Mouse (Mus musculus) embryonic facial prominence, embryonic 12.5 days (tissue): ENCODE measurements at regions not wholly inside any gene's neighbourhood (a gene's known extent, or its start where the extent isn't known, plus 50 kb on each side); places are given as distances from the start of the nearest gene placed in this dataset.
"Not testable (repeated sequence)": the region's sequence is repeated elsewhere in the genome, so short reads cannot be mapped to it uniquely, and the experiment has no call there.

Source experiments
- ATAC-seq: fragments of 200-750 bp; cut with Nextera tagmentation; 2 replicates; pipeline ENCODE4 v1.8.0; 2017; ENCODE audit not compliant: insufficient number of reproducible peaks, insufficient read depth, low FRiP score, low TSS enrichment
- H3K27ac ChIP-seq: fragments of 300-500 bp; sonication (generic); 2 replicates; pipeline ENCODE4 v1.5.1; 2016; ENCODE audit warnings: mild to moderate bottlenecking
- H3K27me3 ChIP-seq: fragments of 300-500 bp; sonication (generic); 2 replicates; pipeline ENCODE4 v1.6.1; 2016; ENCODE audit warnings: mild to moderate bottlenecking, moderate library complexity
- H3K36me3 ChIP-seq: fragments of 300-500 bp; sonication (generic); 2 replicates; pipeline ENCODE4 v1.6.1; 2016; ENCODE audit warnings: mild to moderate bottlenecking
- H3K4me1 ChIP-seq: fragments of 300-500 bp; sonication (generic); 2 replicates; pipeline ENCODE4 v1.6.1; 2016
- H3K4me2 ChIP-seq: fragments of 300-500 bp; sonication (generic); replicated peaks from 2 replicates; pipeline ENCODE4 v1.6.1; 2016; ENCODE audit warnings: mild to moderate bottlenecking, moderate library complexity
- H3K4me3 ChIP-seq: fragments of 300-500 bp; sonication (generic); 2 replicates; pipeline ENCODE4 v1.5.1; 2016; ENCODE audit warnings: mild to moderate bottlenecking
- H3K9ac ChIP-seq: fragments of 300-500 bp; sonication (generic); 2 replicates; pipeline ENCODE4 v1.6.1; 2016; ENCODE audit warnings: mild to moderate bottlenecking, moderate library complexity
- H3K9me3 ChIP-seq: fragments of 300-500 bp; sonication (generic); 2 replicates; pipeline ENCODE4 v1.6.1; 2016; ENCODE audit warnings: mild to moderate bottlenecking, moderate library complexity
- WGBS: fragments of 180-500 bp; shearing (Covaris S2); methylation state at CpG from one replicate; pipeline ENCODE4 v1.1.7; 2016; 5-methylcytosine and 5-hydroxymethylcytosine counted together

DNA sequence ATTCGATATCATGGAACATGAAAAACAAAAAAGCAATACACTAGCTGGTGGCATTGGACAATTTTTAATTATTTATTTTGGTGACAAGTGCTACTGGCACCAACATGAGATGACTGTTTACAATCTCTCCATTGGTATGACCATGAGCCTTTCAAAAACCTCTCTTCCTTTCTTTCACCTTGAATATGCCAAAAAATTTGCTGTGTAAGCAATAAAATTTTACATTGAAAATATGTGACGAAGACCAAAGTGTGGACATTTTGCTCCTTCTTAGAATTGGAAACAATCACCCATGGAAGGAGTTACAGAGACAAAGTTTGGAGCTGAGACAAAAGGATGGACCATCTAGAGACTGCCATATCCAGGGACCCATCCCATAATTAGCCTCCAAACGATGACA lies 83.4 kb upstream of the Gm49339 start:
- not testable (repeated sequence) for H3K9ac ChIP-seq, H3K27ac ChIP-seq, H3K9me3 ChIP-seq, H3K4me2 ChIP-seq, H3K4me3 ChIP-seq, H3K4me1 ChIP-seq, H3K27me3 ChIP-seq, ATAC-seq, H3K36me3 ChIP-seq
- WGBS = 89% methylated on average over 3 of the region's 3 CpGs

DNA sequence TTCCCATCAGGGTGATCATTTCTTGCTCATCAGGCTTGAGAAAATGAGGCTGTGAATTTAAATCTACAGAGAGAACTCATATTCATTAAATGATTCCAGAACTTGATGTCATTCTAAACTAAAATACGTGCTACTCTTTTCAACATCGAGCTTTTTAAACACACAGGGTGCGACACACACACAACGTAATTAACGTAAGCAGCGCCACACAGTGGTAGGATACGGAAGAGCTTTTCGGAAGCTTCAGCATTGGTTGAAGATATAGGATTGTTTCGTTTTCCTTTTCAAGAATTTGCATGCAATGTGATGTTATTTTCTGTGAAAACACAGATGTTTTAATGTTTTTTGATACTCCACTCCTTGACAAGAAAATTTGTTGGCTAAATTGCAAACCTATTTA lies 75.3 kb upstream of the Gm49339 start:
- H3K27ac ChIP-seq = no peak overlapping the region
- H3K4me3 ChIP-seq = no peak overlapping the region
- no peaks in the 10 kb centered on the region for H3K36me3 ChIP-seq
- H3K27me3 ChIP-seq = no peaks in the 10 kb centered on the region
- no peaks in the 10 kb centered on the region for H3K9me3 ChIP-seq
- no peak overlapping the region for H3K9ac ChIP-seq
- WGBS = 8% methylated on average over 9 of the region's 9 CpGs
- no peaks in the 10 kb centered on the region for H3K4me1 ChIP-seq
- ATAC-seq = no peak
- no peak overlapping the region for H3K4me2 ChIP-seq

DNA sequence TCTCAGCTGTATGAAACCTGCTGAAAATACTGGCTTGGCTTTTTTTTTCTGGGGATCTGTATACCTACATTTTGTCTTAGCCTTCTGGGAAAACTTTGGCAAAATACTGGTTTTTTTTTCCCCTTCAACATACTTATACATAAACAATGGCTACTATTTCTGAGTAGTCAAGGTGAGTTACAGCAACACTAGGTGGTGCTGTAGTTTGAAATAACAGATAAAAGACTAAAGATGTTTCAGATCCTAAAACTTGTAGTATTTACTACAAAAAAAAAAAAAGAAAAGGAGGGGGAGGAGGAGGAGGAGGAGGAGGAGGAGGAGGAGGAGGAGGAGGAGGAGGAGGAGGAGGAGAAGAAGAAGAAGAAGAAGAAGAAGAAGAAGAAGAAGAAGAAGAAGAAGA lies 67.6 kb upstream of the Gm49339 start:
- Histone ChIP-seq H3K9me3 (no peaks in the 10 kb centered on the region), H3K4me2 (no peak overlapping the region), H3K27ac (no peak overlapping the region), H3K27me3 (no peaks in the 10 kb centered on the region), H3K36me3 (no peaks in the 10 kb centered on the region), H3K4me1 (no peaks in the 10 kb centered on the region), H3K4me3 (no peak overlapping the region), H3K9ac (no peak overlapping the region)
- ATAC-seq = no peak

DNA sequence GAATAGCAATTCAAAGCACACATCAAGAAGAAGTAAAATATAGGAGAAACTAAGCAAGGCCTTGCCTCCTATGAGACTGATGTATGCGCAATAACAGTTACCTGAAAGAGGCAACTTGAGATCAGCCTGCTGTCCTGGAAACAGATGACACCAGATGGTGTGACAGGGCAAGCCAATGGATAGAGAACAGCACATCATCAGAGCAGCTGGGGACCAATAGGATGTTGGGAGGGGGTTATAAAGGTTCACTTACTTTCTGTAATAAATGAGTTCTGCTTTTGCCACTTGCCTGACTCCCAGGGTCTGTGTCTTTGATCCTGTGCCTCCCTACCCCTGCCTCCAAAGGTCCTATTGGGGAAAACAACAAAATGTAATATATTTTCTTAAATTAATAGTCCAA lies 65.9 kb upstream of the Gm49339 start:
- no peak for ATAC-seq
- Histone ChIP-seq H3K4me2 (no peak overlapping the region), H3K4me1 (no peaks in the 10 kb centered on the region), H3K9me3 (no peaks in the 10 kb centered on the region), H3K4me3 (no peak overlapping the region), H3K36me3 (no peaks in the 10 kb centered on the region), H3K9ac (no peak overlapping the region), H3K27me3 (no peaks in the 10 kb centered on the region), H3K27ac (no peak overlapping the region)
- 92% methylated on average over 1 of the region's 1 CpGs for WGBS

DNA sequence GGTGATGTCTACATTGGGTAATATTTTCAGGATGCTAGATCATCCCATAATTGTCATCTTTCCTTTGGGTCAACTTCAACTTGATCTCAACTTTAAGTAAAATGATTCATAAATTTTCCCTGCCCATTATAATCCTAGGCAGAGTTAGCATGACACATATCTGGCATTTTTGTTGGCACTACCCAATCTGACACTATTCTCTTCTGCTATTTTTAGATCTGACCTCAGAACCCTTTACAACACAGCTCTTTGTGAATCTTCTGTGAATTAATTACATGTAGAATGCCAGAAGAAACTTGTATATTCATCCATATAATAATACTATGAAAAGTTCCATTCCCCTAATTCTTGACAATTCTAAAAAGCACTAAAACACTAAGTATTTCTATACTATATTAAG lies 63.7 kb upstream of the Gm49339 start:
- no peaks in the 10 kb centered on the region for H3K4me1 ChIP-seq
- no peaks in the 10 kb centered on the region for H3K9me3 ChIP-seq
- ATAC-seq = no peak
- H3K4me3 ChIP-seq = no peak overlapping the region
- no peak overlapping the region for H3K4me2 ChIP-seq
- no peaks in the 10 kb centered on the region for H3K27me3 ChIP-seq
- no peak overlapping the region for H3K9ac ChIP-seq
- H3K36me3 ChIP-seq = no peaks in the 10 kb centered on the region
- H3K27ac ChIP-seq = no peak overlapping the region

DNA sequence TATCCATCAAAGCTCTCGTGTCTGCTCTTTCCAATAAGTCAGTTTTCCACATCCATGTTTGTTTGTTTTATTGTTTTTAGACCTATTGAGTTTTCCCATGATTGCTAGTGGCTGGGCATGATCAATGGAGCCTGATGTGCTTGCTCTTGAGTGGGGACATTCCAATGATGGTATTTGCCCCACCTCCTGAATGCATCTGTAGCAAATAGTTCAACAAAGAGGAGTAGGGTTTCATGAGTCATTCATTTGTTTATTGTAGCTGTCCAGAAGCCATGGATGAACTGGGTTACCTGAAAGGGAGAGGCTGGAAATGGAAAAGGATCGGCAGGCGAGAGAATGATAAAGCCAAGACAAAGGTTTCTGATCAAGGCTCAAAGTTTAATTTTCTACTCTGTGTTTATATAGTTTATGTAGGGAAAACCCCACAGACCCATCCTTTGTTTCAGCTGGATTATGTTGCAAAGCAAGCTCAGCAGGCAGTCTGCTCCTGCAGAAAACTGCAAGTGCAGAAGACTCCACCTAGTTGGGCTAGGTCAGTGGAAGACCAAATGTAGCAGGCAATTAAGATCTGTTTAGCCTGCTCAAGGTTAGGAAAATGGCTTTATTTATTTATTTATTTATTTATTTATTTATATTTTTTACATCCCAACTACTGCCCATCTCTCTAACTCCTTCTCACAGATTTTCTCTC lies 63.0 kb upstream of the Gm49339 start:
- H3K36me3 ChIP-seq = no peaks in the 10 kb centered on the region
- H3K27me3 ChIP-seq = no peaks in the 10 kb centered on the region
- no peak overlapping the region for H3K9ac ChIP-seq
- 67% methylated on average over 3 of the region's 3 CpGs for WGBS
- no peak for ATAC-seq
- no peak overlapping the region for H3K4me3 ChIP-seq
- no peaks in the 10 kb centered on the region for H3K9me3 ChIP-seq
- H3K4me1 ChIP-seq = no peaks in the 10 kb centered on the region
- no peak overlapping the region for H3K27ac ChIP-seq
- no peak overlapping the region for H3K4me2 ChIP-seq

DNA sequence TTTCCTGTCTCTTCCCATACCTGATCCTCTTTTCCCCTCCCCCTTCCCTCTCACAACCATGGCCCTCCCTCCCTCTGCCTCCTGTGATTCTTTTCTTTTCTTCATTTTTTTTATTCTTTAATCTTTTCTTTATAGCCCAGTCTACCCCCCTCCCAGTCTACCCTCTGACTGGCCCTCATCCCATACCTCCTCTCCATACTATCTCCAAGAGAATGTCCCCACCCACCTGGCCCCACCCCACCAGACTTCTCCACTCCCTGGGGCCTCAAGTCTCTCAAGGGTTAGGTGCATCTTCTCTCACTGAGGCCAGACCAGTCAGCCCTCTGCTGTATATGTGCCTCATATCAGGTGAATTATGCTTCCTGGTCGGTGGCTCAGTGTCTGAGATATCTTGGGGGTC lies 61.9 kb upstream of the Gm49339 start:
- 83% methylated on average over 1 of the region's 1 CpGs for WGBS
- Histone ChIP-seq H3K27me3 (no peaks in the 10 kb centered on the region), H3K9me3 (no peaks in the 10 kb centered on the region), H3K4me1 (no peaks in the 10 kb centered on the region), H3K4me2 (no peak overlapping the region), H3K27ac (no peak overlapping the region), H3K9ac (no peak overlapping the region), H3K4me3 (no peak overlapping the region), H3K36me3 (no peaks in the 10 kb centered on the region)
- peak; percentile 69; the same call in 1 of the 2 replicates for ATAC-seq

DNA sequence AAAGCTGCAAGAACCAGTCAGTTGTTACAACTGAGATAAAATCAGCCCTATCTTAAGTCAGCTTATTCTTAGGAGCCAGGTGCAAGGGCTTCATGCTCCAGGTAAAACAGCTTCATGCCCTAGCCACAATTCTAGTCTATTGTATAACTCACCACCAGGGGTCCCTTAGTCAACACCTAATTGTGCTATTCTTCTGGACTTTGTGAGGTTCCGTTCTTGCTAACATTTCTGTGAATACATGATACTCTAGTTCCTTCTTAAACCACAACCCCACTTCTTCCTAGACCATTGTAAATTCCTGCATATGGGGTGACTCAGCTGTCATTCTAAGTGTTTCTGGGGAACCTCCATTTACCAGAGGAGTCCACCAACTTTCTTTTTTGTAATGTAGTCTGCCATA lies 57.9 kb upstream of the Gm49339 start:
- Histone ChIP-seq H3K27ac (no peak overlapping the region), H3K36me3 (no peaks in the 10 kb centered on the region), H3K27me3 (no peaks in the 10 kb centered on the region), H3K4me1 (no peaks in the 10 kb centered on the region), H3K4me3 (no peak overlapping the region), H3K9ac (no peak overlapping the region), H3K4me2 (no peak overlapping the region), H3K9me3 (no peaks in the 10 kb centered on the region)
- WGBS = 81% methylated on average over 1 of the region's 1 CpGs
- no peak for ATAC-seq
